Mouse (Mus musculus) liver, adult 10 weeks (tissue): ENCODE results near the gene Otx1. TPM values are rescaled to one million over a fixed set of nuclear protein-coding genes. Genes with fewer than 3 reads are reported as not detected.

Experiments used
- polyA plus RNA-seq: library from polyadenylated mRNA; stranded (reverse); fragments of 350-450 nt; fragmentation: Illumina TruSeq; extraction: RNeasy Lipid Tissue Mini Kit (QIAGEN cat#74804); gene quantifications from one replicate; pipeline ENCODE4 v1.2.3, GENCODE M21; 2014; ENCODE audit warnings: low read depth, low replicate concordance

The Otx1 gene
- polyA plus RNA-seq: not detected

DNA sequence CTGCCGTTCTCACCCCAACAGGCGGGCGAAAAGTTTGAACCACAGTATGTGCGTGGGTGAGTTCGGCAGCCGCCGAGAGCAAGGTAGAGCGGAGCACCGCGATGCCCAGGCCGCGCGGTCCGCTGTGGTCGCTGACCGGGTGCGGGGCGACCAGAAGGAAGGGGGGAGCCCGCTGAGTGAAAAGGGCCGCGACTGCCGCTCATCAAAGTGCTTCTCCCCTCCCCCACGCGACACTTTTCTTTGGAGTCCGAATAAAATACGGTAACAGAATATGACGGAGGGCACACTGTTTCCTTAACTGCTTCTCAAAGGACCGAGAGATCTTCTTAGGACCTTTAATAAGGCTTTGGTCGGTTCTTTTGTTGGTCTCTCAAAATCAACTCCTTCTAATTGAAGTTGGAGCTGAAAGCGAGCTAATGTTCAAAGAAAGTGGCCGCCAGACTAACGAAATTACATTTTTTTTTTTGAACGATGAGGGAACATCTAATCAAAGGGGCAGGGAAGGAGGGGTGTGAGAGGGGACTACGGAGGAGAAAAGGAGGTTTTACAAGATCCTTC lies at the start of gene Otx1:
TSS of gene Otx1 (minus strand) at position 115 of the 558 bp plus-strand sequence.

